Mouse (Mus musculus) heart, postnatal 4 days (tissue): ENCODE measurements around the gene Grm8. TPM values are rescaled to one million over a fixed set of nuclear protein-coding genes. Genes with fewer than 3 reads are reported as not detected.
A peak's percentile ranks its signal among the peaks of the same experiment; 100 is the strongest.

Source experiments
- DNase-seq: peaks from one replicate; pipeline ENCODE4 v3.0.0; 2021
- total RNA-seq, 2 experiments: library from RNA; stranded (reverse); gene quantifications; 2 replicates each; pipeline ENCODE4 v1.2.3; 2021

The Grm8 gene
- total RNA-seq, 2 experiments from 2014 or later: not detected

DNA sequence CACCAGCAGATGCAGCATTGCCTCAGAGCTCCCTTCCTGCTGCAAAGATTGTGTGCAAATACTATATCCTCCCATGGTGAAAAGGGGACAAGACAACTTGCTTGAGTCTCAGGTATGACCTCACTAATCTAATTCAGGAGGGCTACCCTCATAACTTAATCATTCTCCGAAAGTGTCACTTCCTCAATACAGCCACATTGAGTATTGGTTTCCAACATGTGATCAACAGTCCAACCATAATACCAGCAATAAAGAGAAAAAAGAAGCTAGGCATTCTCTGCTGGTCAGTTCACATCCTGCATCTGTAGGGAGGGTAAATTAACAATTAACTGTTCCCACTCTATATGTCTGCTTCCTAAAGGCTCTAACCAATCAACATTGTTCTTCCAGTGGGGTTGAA, 94.2 kb downstream of the Grm8 start:
- no peak for DNase-seq

DNA sequence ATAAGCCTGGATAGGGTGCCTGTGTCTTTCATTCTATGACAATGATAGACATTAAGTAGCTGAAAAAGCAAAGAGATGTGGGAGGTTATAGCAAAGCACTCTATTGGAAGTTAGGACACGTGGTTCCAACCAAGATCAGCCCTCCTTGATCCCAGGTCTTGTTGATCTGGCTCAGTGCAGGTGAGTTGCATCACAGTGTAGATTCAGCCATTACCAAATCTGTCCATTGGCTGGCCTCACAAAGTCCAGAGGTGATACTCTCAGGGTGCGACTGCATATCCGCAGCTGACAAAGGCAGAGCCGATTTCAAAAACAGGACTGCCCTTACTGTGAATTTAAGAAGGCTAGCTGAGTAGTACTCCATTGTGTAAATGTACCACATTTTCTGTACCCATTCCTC, 103.0 kb downstream of the Grm8 start:
- DNase-seq: no peak

DNA sequence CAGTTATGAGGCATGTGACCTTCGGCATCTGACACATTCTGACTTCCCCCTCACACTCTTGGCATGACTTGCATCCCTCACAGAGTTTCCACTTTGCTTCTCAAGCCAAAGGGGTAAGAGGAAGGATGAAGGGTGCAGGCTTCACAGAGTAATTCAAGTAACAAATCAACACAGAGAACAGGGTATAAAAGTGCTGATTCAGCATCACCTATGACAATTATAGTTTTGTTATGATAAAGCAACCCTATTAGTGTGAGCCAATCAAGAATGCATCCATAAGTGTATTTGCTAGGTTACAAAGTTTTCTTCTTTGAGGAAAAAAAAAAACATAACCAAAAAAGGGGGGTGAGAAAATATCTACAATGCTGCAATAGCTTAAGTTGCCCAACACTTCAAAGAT, 117.3 kb downstream of the Grm8 start:
- no peak for DNase-seq

DNA sequence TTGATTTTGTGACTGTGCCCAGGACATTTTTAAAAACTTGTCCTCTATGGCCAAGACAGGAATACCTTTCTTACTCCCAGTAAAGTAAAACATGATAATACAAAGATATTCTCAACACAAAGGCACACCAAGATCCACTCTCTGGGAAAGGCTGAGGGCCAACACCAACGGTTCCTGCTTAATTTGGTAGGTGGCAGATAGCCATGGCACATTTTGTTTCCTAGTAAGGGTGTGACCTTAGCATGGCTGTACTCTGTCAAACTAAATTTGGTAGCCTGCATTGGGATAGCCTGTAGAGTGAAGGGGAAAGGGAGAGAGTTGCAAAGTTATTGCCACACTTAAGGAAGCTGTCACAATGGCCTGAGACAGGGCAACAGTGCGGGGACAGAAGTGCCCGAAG, 128.0 kb downstream of the Grm8 start:
- no peak for DNase-seq

DNA sequence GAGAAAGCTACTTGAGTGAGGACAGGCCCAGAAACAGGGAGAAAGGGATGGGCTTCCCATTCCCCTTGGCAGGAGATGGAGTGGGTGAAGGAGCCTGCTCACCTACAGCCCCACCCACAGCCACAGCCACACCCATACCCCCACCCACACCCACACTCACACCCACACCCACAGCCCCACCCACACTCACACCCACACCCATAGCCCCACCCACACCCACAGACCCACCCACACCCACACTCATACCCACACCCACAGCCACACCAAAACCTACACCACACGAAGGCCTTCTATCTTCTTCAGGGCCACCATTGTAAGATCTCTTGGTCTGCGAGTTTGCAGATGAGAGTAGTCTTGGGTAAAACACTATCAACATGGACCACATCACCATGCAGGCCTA, 137.7 kb downstream of the Grm8 start:
- DNase-seq: no peak

DNA sequence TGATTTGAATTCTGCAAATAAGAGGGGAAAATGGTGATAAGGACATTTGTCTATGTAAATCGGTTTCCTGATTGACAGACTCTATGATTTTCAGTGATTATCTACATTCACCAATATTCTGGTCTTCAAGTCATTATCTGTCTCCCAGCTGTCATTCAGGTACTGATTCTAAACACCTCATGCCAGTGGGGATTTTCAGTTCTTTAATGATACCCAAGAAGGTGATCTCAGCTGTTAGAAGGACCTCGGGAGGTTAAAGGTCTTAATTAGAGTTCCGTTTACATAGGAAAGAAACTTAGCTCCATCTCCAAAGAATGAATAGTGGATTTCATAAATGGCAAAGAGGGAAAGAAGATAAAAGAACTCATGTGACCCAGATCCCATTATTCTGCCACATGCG, 143.7 kb downstream of the Grm8 start:
- DNase-seq: no peak

DNA sequence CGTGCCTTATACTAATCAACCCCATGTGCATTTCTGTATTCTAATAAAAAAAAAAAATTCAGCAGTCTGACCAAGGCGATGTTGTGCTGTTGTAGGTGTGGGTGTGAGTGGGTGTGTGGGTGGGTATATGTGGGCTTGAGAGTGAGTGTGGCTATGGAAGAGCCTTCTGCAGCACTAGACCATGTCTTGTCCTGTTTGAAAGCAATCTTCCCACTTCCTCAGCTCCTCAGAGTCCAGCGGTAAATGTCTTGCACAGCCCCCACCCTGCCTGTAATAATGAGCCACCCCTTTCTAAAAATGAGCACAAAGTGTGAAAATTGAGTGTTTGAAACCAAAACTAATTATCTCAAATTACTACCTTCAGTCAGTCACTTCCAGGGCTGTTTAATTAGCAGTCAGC, 152.4 kb downstream of the Grm8 start:
- no peak for DNase-seq

DNA sequence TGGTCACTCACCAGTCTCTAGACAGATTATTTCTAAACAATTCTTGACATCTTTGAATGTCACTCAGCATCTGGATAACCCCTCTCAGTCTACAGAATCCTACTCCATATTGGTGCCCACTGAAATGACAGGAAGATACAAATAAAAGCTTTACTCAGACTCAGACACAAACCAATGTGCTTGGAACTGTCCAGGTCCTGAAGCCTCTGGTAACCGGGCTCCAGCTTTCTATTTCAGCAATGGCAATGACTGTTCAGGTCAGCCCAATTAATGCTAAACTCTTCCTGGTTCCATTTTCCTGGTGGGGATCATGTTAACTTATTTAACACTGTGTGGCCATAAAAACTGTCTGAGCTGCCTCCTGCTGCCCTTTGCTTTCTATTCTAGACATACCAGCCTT, 153.0 kb downstream of the Grm8 start:
- DNase-seq: peak; percentile 8

DNA sequence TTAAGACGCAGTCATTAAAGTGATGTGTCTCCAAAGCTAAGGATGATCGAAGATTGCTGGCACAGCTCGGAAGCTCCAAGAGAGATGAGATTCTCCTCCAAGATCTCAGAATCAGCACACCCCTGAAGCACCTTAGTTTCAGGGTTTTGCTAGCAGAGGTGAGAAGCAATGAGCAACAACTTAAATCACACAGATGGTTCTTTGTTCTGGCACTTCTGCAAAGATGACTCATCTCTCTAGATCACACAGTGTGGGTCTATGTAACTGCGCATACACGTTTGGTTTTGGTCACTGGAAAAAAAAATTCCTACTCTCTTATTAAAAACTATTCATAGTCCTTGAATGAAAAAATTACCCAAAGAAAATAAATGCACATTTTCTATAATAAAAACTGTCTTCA, 157.6 kb downstream of the Grm8 start:
- DNase-seq: no peak

DNA sequence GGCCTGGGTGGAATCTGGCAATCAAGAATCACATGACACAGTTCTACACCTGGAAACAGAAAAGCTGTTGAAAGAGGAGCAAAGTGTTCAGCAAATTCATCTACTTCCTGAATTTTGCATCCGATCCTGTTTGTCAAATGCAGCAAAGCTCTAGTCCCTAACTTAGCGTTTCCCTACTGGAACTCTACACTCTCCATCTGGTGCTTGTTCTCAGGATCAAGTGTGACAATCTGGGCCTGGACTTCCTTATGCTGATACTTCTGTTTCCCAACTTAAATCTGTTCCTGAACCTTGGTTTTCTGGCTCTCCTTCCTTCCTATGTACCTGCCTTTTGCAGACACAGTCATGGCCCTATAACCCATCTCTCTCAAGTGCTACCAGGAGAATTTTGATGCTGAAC, 166.1 kb downstream of the Grm8 start:
- DNase-seq: no peak

DNA sequence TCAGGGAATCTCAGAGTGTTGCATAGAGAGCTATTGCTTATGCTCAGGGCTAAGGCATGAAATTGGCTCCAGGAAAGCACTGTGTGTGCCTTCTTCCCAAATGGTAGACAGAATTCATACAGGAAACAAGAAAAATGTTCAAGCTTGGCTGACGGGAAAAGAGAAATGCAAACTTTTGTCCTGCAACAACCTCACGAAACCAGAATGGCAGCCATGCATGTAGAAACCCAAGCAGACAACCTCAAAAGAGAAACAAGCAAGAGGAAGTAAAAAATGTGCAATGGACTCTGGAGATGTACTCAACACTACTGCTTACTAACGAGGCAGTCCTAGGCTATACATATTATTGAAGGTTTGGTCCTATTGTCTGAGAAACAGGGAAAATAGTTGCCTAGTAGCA, 167.9 kb downstream of the Grm8 start:
- no peak for DNase-seq

DNA sequence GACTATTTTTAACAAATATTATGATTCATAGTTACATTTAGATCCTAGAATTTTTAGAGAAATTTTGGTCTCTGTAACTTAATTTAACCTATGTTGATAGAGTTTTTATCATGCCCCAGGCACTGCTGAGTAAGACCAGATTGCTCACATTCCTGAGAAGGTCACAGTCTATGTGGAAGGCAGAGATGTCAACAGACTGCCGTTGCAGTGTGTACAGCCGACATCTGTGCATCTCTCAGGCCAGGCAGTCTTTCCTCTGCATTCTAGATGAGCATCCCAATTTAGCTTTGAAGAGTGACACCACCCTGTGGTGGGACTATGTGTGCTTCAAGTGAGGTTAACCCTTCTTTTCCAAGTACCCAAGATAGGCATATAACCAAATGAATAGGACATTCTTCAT, 169.7 kb downstream of the Grm8 start:
- no peak for DNase-seq

DNA sequence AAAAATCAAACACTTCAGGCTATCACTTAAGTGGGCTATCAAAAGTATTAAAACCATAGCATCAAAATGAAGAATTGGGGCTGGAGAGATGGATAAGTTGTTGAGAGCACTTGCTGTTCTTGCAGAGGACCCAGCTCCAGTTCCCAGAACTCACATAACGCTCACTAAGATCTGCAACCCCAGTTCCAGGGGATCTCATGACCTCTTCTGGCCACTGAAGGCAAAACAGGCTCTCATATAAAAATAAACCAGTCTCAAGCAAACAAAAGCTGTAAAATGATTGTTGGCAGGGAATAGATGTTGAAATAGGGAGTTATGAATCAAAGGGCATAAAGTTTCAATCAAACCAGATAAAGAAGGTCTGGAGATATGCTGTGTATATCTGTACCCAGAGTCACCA, 171.1 kb downstream of the Grm8 start:
- DNase-seq: no peak

DNA sequence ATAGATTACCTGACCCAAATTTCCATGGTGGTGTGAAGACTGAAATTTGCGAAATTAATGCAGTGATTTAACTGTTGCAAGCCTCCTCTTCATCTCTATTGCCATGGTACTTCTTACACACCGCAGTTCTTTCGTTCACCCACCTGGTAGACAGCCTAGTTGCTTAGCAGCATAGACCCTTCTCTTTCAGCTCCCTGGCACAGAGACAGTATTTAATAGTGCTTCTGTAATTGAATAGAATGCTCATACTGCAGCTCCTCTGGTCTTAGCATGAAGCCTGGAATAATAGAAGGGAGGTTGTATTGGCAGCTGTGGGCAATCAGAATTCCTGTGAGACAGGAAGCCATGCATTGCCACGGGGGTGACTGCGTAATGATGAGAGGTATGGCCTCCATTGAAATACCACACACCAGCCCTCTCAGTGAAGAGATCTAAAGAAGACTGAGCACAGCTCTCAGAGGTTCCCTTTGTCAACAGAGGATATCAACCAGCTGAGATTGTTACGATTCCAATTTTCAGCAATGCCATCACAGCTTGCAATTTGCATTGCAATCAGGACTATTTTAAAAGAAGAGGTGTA, 178.6 kb downstream of the Grm8 start:
- DNase-seq: no peak

DNA sequence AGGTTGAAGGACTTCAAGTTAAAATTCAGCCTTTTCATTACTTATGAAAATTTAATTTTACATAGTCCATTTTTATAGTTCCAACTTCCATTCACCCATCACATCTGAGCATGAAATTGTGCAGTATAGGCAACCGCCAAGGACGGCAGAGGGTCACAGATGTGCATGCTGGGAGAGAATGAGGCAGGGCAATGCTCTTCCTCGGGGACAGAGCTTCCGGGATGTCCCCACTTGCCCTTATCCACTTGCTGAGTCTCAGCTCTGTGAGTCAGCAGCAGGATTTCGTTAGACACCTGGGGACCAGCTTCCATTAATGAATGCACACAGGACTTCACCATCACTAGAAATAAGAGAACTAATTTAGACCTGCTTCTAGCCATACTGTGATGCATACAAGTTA, 183.5 kb downstream of the Grm8 start:
- no peak for DNase-seq

DNA sequence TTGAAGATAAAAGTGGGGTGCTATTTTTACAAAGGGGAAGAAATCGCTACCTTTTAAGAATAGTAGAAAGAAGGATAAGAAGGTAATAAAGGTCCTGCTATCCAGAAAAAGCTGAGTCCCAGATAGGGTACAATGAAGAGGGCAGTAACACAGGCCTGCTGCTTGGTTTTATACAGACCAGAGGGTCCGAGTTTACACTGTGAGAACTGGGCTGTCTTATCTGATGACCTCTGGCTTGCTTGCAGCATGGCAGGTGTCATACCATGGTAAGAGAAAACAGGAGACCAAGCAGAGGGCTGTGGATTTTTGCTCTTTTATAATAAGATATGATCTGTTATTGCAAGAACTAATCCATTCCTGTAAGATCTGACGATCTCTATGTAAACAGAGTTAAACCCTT, 206.9 kb downstream of the Grm8 start:
- DNase-seq: no peak

DNA sequence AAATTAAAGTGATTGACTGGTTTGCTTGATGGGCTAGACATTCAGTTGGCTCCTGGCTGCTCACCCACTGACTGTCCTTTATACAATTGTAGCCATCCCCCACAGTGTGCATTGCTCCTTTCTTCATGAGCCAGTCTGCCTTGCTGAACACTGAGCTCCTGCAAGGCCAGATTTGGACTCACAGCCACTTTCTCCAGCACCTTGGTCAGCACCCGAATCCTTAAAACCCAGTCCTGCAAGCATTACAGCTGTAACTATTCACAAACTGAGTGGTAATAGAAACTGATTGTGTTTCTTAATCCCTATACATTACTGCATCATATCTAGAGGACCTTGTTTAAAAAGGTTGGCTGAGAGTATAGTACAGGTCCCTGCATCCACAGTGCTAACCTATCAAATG, 221.7 kb downstream of the Grm8 start:
- peak; percentile 5 for DNase-seq

DNA sequence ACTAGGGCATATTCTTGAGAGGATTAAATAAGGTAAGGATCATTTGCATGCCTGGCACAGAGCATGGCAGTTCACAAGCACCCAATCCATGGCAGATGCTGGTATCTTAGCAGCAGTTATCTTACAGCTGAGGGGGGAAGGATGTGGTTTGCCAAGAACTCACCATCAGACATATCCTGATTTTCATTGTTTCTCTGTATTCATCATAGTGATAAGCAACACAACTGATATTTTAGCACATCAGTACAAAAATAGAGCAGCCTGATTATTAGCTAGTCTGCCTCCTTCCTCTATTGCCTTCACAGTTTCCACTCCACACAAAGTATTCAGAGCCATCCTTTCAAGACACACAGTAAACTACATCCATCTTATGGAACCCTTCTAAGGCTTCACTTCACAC, 230.6 kb downstream of the Grm8 start:
- DNase-seq: no peak

DNA sequence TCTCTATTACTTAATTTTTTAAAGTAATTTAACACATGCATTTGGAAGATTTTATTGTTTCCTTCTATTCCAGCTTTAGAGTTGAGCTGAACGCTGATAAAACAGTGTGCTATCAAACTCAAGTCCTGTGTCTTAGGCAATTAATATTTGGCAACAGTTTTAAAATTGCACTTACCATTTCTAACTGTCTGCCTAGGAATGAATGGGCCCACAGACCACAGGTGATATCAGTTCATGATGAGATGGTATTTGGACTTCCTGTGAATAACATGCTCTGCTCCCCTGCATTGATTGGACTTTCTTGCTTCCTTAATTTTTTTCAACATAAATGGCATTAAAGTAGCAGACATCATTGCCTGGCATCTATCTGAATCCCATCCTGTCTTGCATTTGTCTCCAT, 232.8 kb downstream of the Grm8 start:
- DNase-seq: no peak

DNA sequence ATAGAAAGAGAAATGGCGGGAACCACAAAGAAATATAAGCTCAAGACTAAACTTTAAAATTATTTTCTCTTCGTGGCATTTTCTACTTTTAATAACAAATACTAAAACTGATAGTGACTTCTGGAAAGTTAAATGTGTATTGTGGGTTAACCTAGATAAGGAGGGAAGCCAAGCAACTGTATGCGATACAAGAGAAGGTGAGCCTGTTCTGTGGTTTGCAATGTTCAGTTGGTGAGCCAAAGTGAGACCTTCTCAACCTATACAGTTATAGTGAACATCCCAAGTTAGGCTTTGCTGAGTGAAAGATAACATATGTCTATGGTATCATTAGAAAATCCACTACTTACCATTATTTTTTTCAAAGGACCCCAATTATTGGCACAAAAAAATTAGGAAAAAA, 233.6 kb downstream of the Grm8 start:
- DNase-seq: no peak

DNA sequence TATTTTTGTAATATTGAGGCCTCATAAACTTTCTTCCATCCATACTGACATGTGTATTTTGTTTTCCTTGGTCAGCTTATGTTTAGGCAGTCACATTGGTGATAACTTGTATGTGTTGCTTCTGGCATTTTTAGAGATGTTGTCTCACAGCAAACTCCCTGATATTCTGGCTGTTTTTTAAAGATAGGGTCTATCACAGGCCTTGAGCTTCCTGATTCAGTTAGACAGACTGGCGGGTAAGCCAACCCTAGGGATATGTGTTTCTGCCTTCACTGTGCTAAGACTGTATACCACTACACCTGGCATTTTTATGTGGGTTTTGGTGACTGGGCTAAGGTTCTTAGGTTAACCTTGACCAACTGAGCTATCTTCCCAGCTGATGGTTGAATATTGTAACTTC, 239.8 kb downstream of the Grm8 start:
- no peak for DNase-seq

DNA sequence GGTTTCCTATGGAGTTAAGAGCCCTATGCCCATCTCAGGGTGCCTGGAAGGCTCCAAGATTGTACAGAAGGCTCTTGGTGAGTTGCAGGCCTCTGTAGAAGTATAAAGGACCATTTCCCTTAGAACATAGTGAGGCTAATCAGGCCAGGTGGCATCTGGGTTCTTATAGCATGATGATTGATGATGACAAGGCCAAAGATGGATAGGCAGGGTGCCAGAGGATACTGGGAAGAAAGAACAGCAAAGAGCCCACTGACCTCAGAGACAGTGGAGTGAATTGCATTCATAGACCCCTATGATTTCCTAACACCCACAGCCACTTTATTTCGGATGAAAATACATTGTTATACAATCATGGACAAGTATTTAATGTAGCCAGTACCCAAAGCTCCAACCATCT, 242.1 kb downstream of the Grm8 start:
- no peak for DNase-seq

DNA sequence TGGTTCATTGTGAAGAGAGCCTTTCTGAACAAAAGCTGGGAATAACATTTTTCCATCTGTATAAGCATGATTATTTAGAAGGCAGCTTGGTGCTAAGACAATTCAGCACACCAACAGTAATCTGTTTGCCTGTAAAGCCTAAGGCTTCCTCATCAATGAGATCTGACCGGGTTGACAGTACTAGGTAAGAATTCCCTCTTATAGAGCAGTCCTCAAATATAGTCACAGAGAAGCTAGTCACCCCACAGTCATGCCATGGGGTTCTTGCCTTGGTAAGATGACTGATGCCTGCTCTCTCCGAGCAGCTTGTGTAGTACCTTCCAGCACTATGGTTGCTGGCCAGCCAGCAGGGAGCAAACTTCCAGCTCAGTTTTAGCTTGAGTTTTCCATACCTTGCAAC, 246.6 kb downstream of the Grm8 start:
- no peak for DNase-seq

DNA sequence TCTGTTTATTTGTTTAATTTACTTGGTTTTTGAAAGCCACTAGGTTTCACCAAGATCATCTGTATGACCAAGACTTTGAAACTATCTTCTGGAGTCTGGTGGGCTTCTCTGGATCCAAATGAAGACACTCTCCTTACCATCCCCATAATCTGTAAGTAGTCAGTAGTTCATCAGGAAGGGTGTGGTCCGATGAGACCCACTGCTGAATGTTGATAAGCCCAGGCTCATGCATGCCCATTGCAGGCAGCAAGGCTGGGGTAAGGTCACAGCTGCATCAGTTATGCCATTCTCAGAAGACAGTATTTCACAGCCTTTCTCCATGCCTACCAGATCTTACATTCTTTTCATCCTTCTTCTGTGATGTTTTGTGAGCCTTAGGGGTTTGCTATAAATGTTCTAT, 247.1 kb downstream of the Grm8 start:
- DNase-seq: no peak

DNA sequence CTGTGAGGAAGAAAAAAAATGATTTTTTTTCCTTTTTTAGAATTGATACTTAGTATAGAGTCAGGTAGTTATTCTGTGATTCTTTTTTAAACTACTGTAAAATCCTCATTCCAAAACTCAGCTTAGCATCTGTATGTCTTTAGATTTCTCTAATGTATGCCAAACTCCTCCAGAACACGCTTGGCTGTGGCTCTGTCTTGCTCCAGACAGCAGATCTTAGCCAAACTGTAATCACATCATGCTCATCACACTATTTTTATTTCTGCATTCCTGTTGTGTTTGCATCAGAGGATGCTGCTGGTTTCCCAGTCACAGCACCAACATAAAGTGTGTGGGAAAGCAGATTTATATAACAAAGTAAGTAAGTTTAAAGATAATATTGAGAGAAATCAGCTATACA, 249.2 kb downstream of the Grm8 start:
- no peak for DNase-seq

DNA sequence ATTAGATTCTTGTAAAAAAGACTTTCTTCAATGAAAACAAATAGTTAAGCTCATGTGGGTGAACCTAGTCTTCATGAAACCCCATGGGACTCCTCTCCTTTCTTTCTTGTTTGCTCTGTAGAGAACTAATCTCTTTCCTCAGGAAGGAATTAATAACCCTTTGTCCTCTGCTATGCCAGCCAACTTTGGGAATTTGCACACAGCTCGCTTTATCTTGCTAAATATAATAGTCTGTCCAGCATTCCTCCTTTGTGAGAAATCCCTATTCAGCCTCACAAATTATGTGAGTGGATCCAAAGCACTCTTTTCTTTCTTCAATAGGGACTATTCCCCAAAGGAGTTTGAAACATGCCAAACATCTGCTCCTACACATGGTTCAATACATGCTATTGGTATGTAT, 285.3 kb downstream of the Grm8 start:
- DNase-seq: no peak
